Mouse (Mus musculus) heart, embryonic 11.5 days (tissue): ENCODE measurements around the gene A630095N17Rik. TPM values are rescaled to one million over a fixed set of nuclear protein-coding genes. Genes with fewer than 3 reads are reported as not detected.
A peak's percentile ranks its signal among the peaks of the same experiment; 100 is the strongest.

Experiments used
- ATAC-seq: fragments of 200-750 bp; cut with Nextera tagmentation; replicated peaks from 2 replicates; pipeline ENCODE4 v1.8.0; 2017; ENCODE audit warnings: moderate library complexity; ENCODE audit not compliant: insufficient number of reproducible peaks, low FRiP score, low TSS enrichment
- H3K27ac ChIP-seq: fragments of 300-500 bp; sonication (generic); 2 replicates; pipeline ENCODE4 v1.5.1; 2014; ENCODE audit warnings: mild to moderate bottlenecking, low read depth, low read length
- H3K27me3 ChIP-seq: fragments of 300-500 bp; sonication (generic); 2 replicates; pipeline ENCODE4 v1.6.1; 2014; ENCODE audit warnings: mild to moderate bottlenecking, low read length, mixed read lengths; ENCODE audit not compliant: control insufficient read depth, insufficient read depth
- H3K36me3 ChIP-seq: fragments of 300-500 bp; sonication (generic); 2 replicates; pipeline ENCODE4 v1.6.1; 2014; ENCODE audit warnings: mild to moderate bottlenecking, low read length, moderate library complexity, mixed read lengths; ENCODE audit not compliant: control insufficient read depth, insufficient read depth
- H3K4me1 ChIP-seq: fragments of 300-500 bp; sonication (generic); 2 replicates; pipeline ENCODE4 v1.6.1; 2014; ENCODE audit warnings: low read length; ENCODE audit not compliant: control insufficient read depth, insufficient read depth
- H3K4me2 ChIP-seq: fragments of 300-500 bp; sonication (generic); 2 replicates; pipeline ENCODE4 v1.6.1; 2014; ENCODE audit warnings: mild to moderate bottlenecking, moderate library complexity
- H3K4me3 ChIP-seq: fragments of 300-500 bp; sonication (generic); 2 replicates; pipeline ENCODE4 v1.5.1; 2014; ENCODE audit warnings: low read depth, low read length
- H3K9ac ChIP-seq: fragments of 300-500 bp; sonication (generic); 2 replicates; pipeline ENCODE4 v1.6.1; 2014; ENCODE audit warnings: mild to moderate bottlenecking, low read depth, low read length, moderate library complexity
- H3K9me3 ChIP-seq: fragments of 300-500 bp; sonication (generic); replicated peaks from 2 replicates; pipeline ENCODE4 v1.6.1; 2016; ENCODE audit warnings: low read length; ENCODE audit not compliant: control insufficient read depth
- WGBS: fragments of 180-500 bp; shearing (Covaris S2); extraction: QIAGEN DNeasy Blood & Tissue Kit; methylation state at CpG from one replicate; pipeline ENCODE4 v1.1.7; 2014; ENCODE audit not compliant: insufficient replicate concordance; 5-methylcytosine and 5-hydroxymethylcytosine counted together
- polyA plus RNA-seq: library from polyadenylated mRNA; unstranded; fragments of >200 nt; fragmentation: Nextera tagmentation; extraction: Ambion mirVana; gene quantifications from 2 replicates; pipeline ENCODE4 v1.2.1, GENCODE M21; 2014

The A630095N17Rik gene
- polyA plus RNA-seq, result not detected in 2 replicates

DNA sequence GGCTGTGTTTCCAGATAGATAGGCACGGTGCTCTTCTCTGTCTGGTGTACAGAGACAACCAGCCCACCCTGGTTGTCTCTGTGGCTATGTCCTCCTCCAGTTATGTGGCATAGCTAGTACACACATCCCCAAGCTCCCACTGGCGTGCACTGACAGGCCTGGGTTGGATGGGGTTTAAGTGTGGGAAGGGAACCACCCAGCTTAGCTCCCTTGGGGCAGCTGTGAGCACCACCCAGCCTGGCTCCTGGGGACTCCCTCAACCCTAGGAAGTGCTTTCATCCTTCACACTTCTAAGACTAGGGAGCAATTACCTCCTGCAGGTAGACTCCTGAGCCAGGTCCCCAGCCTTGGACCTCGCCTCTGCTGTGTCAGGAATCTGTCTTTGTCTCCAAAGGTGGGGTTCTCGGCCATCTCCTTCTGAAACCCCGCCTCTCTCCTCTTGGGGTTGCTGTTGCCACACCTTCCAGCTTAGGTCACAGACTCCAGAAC, at the start of gene A630095N17Rik:
TSS of gene A630095N17Rik (minus strand) at position 439 of the 489 bp plus-strand sequence.
- peaks cover 15% of the 10 kb centered on the region for H3K4me1 ChIP-seq
- H3K9ac ChIP-seq, result no peak within 1 kb of the TSS
- H3K9me3 ChIP-seq, result no peaks in the 10 kb centered on the region
- no peak within 1 kb of the TSS for H3K4me2 ChIP-seq
- no peaks in the 10 kb centered on the region for H3K36me3 ChIP-seq
- H3K4me3 ChIP-seq, result no peak within 1 kb of the TSS
- no peak for ATAC-seq
- H3K27me3 ChIP-seq, result 0 out of 2 replicates have a peak, but pooled peaks cover 3% of the 10 kb centered on the region
- WGBS, result 70% methylated on average over 5 of the region's 5 CpGs
- no peak within 1 kb of the TSS for H3K27ac ChIP-seq

DNA sequence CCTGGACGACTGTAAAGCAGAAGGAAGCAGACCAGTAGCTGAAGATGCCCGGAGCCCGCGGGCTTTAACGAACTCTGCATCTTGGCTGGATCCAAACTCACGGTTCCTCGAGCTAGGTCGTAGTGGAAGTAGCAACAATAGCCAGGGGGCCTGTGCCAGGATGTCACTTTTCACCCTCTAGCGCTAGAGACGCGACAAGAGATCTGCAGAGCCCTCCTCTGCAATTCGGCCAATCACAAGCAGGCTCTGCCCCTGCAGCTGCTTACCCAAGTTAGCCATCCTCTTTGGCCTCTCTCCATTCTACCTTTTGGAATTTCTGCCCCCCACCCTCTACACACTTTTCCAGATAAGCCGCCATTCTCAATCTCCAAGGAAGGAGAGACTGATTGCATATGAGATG, 46.3 kb upstream of the A630095N17Rik start, which contains the start of gene Resp18:
TSS of gene Resp18 (minus strand) at position 188 of the 400 bp plus-strand sequence.
- ATAC-seq, result no peak
- 5% methylated on average over 13 of the region's 13 CpGs for WGBS
- H3K9ac ChIP-seq, result no peak within 1 kb of the TSS
- H3K27ac ChIP-seq, result no peak within 1 kb of the TSS
- no peaks in the 10 kb centered on the region for H3K4me1 ChIP-seq
- H3K4me3 ChIP-seq, result no peak within 1 kb of the TSS
- no peaks in the 10 kb centered on the region for H3K36me3 ChIP-seq
- no peaks in the 10 kb centered on the region for H3K9me3 ChIP-seq
- no peak within 1 kb of the TSS for H3K4me2 ChIP-seq
- H3K27me3 ChIP-seq, result peaks cover 17% of the 10 kb centered on the region

DNA sequence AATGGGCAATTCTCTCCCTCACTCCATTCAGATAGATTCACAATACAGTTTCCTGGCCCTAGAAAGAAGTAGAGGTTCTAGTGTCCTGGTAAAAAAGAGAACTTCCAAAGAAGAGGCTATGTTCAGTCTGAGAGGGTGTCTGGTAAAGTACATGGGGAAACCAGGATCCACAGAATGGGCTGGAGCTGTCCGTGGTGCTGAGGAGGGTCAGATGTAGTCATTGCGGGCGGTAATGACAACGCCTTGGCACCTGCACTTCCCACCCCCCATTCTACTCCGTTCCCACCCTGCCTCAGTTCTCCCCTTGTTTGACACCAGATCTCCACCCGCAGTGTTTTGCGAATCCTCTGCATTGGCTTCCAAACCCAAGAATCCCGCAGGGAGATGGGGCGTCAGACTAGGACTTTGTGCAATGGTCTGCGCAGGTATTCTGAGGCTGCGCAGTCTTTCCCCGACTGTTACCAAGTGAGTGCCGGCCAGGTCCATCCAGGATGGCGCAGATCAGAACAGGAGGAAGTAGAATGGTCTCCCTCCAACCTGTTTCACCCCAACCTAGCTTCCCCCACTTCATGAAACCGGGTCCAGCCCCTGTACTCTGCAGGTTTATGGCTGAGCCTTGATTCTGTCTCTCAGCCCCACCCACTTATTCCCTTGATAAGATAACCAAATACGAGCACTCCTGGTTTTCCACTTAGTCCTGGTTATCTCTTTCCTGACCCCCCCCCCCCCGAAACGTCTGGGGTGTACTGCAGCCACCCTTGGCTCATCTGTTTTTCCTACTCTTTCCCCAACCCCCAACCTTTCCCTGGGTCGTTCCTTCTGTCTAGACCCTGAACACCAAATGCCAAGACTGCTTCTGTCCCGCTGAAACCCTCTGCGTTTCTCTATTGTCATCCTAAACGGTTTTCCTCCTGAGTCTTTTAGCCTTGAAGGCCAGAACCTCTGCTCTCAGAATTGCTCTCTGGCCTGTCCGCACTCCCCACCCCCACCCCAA, 45.6 kb upstream of the A630095N17Rik start:
- peaks cover 17% of the 10 kb centered on the region for H3K27me3 ChIP-seq
- H3K4me3 ChIP-seq, result no peak overlapping the region

DNA sequence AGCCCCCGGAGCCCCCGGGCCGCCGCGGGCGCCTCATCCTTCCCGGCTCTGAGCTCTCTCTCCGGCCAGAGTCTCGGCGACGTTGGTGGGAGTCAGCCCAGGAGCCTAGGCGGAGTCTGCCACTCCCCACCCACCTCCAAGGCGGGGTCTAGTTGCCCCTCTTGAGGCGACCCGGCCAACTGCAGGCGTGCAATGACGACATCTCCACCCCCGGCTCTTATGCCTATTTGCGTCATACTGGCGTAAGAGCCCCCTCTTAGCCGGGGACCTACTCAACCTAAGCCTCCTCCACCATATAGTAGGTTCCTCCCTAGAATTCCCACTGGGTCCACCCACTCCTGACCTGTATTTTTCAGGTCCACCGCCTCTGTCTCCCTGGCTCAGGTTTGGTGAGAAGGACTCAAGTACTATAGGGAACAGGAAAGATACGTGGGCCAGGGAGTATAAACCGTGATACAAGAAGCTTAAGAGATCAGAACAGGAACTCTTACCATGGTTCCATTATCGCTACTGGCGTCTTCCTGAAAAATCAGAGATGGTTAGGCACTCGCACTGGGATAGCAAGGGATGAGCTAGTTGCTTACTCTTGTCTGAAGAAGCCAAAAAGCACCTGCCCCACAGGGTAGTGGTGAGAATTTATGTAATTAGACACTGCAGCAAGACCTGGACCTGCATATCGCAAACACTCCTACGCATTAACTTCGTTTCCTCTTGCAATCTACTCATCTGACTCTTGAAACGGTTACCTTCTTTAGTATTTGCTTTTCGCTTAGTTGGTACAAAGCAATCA, 32.4 kb upstream of the A630095N17Rik start, which contains the start of gene Ptprn:
TSS of gene Ptprn (minus strand) at position 412 of the 790 bp plus-strand sequence.
- Histone ChIP-seq H3K9ac (no peak within 1 kb of the TSS), H3K9me3 (no peaks in the 10 kb centered on the region), H3K4me2 (peak within 1 kb of the TSS; percentile 39), H3K36me3 (no peaks in the 10 kb centered on the region), H3K4me3 (0 out of 2 replicates have a peak within 1 kb of the TSS, but pooled peaks have one; percentile 0), H3K27ac (no peak within 1 kb of the TSS), H3K27me3 (peaks cover 40% of the 10 kb centered on the region), H3K4me1 (no peaks in the 10 kb centered on the region; the same call in 1 of the 2 replicates)
- 8% methylated on average over 32 of the region's 32 CpGs for WGBS
- ATAC-seq, result no peak

More for the DNA sequence above, 45.6 kb upstream of the A630095N17Rik start:
- ATAC-seq, result 0 out of 2 replicates have a peak, but pooled peaks have one; percentile 10
- Histone ChIP-seq H3K4me1 (no peaks in the 10 kb centered on the region), H3K4me2 (no peak overlapping the region), H3K9me3 (no peaks in the 10 kb centered on the region), H3K36me3 (no peaks in the 10 kb centered on the region), H3K9ac (no peak overlapping the region), H3K27ac (no peak overlapping the region)
- 7% methylated on average over 23 of the region's 23 CpGs for WGBS

DNA sequence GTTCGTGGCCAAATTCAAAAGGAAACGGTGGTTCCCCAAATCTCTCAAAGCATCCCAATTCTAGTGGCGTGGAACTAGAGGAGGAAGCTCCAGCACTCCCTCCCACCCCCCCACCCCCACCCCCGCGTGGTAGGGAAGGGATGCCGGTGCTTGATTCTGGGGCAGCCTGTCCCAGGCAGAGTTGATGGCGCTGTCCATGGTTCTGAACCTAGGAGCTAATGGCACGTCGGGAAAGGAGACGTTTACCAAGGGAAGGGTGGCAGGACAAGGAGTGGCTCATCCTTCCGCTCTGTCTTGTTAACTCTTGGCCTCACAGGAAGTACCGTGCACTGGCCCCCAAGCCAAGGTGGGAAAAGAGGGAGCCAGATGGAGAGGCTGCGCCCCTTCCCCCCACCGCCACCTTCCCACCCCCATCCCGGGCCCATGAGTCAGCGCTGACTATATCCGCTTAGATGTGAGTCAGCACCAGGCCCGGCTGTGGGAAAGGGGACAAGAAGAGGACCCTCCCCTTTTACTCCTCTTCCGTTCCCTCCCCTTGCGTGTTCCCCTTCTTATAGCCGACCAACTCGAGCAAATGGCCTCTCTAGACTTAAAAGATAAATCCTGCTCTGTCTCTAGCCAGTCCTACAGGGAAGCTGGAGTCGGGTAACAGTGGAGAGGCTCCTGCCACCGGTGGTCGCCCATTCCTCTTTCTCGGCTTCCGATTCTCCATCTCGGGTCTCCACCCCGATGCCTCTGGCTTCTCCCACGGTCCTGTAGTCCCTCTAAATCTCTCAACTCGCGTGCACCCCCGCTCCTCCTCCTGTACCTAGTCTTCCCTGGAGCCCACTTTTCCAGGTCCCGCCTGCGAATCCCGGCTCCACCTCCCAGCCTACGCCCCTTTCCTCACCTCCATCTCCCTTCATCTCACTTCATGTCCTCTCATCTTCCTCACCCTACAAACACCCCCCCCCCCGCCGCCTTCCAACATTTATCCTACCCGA, 31.4 kb upstream of the A630095N17Rik start:
- ATAC-seq, result no peak; the same call in 1 of the 2 replicates
- Histone ChIP-seq H3K4me3 (0 out of 2 replicates have a peak overlapping the region, but pooled peaks have one; percentile 0), H3K4me1 (no peaks in the 10 kb centered on the region; the same call in 1 of the 2 replicates), H3K27ac (no peak overlapping the region), H3K27me3 (peaks cover 40% of the 10 kb centered on the region), H3K36me3 (no peaks in the 10 kb centered on the region), H3K9me3 (no peaks in the 10 kb centered on the region), H3K4me2 (peak overlapping the region; percentile 39), H3K9ac (no peak overlapping the region)
- WGBS, result 2% methylated on average over 40 of the region's 40 CpGs

DNA sequence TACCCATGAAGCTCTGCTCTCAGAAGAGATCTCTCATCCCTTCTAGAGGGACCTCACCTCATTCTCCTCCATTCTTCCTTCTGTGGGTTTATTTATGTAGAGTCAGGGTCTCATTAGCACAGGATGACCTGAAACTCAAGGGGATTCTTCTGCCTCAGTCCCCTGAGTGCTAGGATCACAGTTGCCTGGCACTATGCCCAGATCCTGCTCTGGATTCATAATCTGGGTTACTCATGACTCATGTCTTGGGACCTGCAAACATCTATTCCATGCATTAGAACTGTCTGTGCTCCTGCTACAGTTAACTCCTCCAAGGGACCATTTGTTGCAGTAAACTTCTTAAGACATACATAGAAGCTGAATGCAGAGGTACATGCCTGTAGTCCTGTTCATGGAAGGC, 29.4 kb upstream of the A630095N17Rik start:
- no peak overlapping the region for H3K27ac ChIP-seq
- ATAC-seq, result no peak
- H3K4me1 ChIP-seq, result no peaks in the 10 kb centered on the region; the same call in 1 of the 2 replicates
- H3K9ac ChIP-seq, result no peak overlapping the region
- peaks cover 37% of the 10 kb centered on the region for H3K27me3 ChIP-seq
- no peak overlapping the region for H3K4me3 ChIP-seq
- H3K9me3 ChIP-seq, result no peaks in the 10 kb centered on the region
- H3K36me3 ChIP-seq, result no peaks in the 10 kb centered on the region
- H3K4me2 ChIP-seq, result no peak overlapping the region

DNA sequence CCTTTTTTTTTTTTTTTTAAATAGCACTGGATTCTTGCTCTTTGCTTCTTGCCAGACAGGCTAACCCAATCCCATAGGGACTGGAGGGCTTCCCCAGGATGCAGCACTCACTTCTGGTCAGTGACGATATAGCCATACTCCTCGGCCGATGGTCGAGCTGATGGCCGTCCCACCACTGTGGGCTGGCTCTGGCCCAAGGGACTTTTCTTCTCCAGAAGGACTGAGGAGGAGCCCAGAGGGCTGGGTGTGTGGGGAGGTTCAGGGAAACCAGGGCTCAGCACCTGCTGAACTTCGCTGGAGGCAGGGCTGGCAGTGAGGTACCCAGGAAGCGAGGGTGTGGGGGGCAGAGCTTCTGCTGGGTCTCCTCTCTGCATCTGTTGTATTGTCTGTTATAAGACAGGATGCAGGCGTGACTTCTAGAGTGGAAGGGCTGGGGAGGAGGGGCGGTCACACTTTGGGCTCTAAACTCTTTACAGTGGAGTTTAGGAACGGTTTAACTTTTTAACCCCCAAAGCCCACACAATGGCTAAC, 23.7 kb upstream of the A630095N17Rik start:
- no peak for ATAC-seq
- Histone ChIP-seq H3K9me3 (no peaks in the 10 kb centered on the region), H3K4me1 (no peaks in the 10 kb centered on the region), H3K9ac (no peak overlapping the region), H3K4me2 (no peak overlapping the region), H3K4me3 (no peak overlapping the region), H3K27ac (no peak overlapping the region), H3K36me3 (no peaks in the 10 kb centered on the region), H3K27me3 (peaks cover 4% of the 10 kb centered on the region; the same call in 1 of the 2 replicates)
- WGBS, result 64% methylated on average over 10 of the region's 10 CpGs
